Mouse (Mus musculus): ENCODE measurements around the gene Arfgef2.

The Arfgef2 gene

DNA sequence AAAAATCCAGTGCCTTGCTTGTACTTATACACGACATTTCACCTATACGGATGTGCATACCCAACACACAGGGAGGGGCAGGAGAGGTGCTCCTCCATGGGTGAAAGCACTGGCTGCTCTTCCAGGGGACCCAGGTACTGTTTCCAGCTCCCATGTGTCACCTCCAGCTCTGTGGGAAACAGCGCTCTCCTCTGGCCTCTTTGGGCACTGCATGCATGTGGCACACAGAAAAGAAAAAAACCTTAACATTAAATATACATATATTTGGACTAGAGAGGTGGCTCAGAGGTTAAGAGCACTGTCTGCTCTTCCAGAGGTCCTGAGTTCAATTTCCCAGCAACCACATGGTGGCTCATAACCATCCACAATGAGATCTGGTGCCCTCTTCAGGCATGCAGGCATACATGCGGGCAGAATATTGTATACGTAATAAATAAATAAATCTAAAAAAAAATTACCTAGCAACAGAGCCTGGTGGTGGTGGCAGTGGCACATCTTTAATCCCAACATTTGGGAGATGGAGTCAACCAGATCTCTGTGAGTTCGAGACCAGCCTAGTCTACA, 98.4 kb downstream of the Arfgef2 start:
- in situ Hi-C loops (cut with MboI, MseI) = loop anchor here in 1 of 2 experiments (10.0 to 25.0 kb wide), 2 partner anchors 1031 to 1308 kb away; partner anchors contain the start of genes Adnp and Ptpn1

- in situ Hi-C loops (cut with MboI, MseI) = loop anchor here in 1 of 2 experiments (10.0 to 25.0 kb wide), 2 partner anchors 1029 to 1306 kb away; partner anchors contain the start of genes Adnp and Ptpn1
Observed at GRCm38 (mm10) chr2:166905711-166906522, 100.5 kb downstream of the Arfgef2 start, which contains the start of gene Cse1l. TSS of gene Cse1l (plus strand) at chr2:166906040.

GRCm38 (mm10) chr2:166906523-166907182, 101.3 kb downstream of the Arfgef2 start:
- in situ Hi-C loops (cut with MboI, MseI) = loop anchor here in 1 of 2 experiments (10.0 to 25.0 kb wide), 2 partner anchors 1028 to 1306 kb away; partner anchors contain the start of genes Adnp and Ptpn1

DNA sequence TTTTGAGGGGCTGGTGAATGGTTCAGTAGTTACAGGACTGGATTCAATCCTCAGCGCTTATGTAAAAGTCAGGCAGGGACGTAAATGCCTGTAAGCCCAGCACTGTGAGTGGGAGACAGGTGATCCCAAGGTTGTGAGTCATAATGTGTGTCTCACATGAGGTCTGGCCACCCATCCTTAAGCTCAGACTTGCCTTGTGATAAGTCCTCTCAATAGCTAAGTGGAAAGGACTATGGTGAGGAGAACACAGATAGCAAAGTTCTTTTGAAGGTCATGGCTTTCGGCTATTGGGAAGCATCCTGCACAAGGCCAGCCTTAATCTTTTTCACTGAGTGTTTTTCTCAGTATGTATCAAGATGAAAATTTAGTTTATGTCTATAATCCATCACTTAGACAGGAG, 104.3 kb downstream of the Arfgef2 start:
- in situ Hi-C loops (cut with MboI, MseI) = loop anchor here in 1 of 2 experiments (10.0 to 25.0 kb wide), 2 partner anchors 1025 to 1303 kb away; partner anchors contain the start of genes Adnp and Ptpn1

DNA sequence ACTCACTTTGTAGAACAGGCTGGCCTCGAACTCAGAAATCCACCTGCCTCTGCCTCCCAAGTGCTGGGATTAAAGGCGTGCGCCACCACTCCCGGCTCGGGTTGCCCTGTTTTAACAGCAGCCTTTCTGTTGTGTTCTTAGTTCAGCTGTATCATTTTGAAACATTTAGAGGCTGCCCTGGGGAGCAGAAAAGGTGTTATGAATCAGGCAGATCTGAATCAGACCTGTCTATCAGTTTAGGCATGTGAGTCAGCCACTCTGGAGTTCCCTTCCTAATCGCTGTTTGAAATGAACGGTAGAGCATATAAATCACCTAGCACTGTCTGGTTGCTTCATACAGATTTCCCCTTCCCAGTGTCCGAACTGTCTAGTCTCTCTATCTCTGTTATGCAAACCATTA, 105.1 kb downstream of the Arfgef2 start:
- in situ Hi-C loops (cut with MboI, MseI) = loop anchor here in 1 of 2 experiments (25.0 kb wide), 1 partner anchor 1302 kb away; the partner anchor contains the start of gene Adnp

DNA sequence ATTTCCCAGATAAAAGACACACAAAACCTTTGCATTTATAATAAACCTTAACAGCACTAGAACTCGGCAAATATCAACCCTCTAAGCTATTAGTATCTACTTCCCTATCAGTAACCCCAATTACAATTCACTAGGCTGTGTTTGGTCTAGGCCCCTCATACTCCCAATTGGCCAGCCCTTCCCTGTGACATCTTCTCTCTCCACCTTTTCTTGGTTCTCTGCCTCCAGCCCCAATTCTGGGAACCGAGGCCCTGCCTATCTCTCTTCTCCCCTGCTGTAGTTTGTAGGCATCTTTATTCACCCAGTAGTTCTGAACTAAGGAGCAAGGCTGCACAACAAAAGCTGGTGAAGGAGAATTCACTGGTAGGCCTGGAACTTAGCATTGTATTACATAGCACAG, 118.6 kb downstream of the Arfgef2 start:
- in situ Hi-C loops (cut with MboI, MseI) = loop anchor here in 1 of 2 experiments (25.0 kb wide), 1 partner anchor 1288 kb away; the partner anchor contains the start of gene Adnp

GRCm38 (mm10) chr2:166933943-166934342, 128.6 kb downstream of the Arfgef2 start:
- in situ Hi-C loops (cut with MboI, MseI) = no loop called here

GRCm38 (mm10) chr2:166934416-166934815, 129.0 kb downstream of the Arfgef2 start:
- in situ Hi-C loops (cut with MboI, MseI) = no loop called here

DNA sequence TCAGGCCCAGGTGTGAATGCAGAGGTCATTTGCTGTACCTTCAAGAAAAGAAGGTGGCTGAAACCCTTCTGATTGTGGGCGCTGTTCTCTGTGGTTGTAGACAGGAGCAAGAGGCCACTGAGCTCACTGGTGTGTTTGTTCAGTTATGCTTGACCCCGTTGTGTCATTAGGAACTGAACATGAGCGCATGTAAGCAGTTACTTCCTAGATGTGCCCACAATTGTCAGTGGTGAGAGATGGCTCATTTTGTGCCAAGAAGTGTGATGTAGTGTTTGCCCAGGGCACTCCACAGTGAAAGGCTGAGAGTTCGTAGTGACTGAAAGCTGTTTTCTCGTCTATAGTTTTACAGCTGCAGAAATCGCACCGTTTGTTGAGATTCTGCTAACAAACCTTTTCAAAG, 130.2 kb downstream of the Arfgef2 start:
- in situ Hi-C loops (cut with MboI, MseI) = no loop called here

DNA sequence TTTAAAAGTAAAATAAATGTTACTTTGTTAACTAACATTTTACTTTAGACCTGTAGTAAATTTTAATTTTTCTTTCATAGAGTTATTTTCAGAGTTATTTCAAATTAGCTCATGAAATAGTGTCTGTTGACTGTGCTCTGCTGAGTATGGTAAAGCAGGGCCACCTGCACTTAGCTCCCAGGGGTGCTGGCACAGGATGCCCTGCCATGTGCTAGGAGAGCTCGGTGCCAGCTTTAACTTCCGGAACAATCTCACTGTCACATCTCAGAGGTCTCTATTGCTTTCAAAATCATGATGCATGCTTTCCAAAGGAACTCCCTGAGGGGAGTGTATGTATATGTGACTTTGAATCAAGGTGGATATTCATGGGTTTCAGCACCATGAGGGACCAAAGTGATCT, 130.8 kb downstream of the Arfgef2 start:
- in situ Hi-C loops (cut with MboI, MseI) = no loop called here

DNA sequence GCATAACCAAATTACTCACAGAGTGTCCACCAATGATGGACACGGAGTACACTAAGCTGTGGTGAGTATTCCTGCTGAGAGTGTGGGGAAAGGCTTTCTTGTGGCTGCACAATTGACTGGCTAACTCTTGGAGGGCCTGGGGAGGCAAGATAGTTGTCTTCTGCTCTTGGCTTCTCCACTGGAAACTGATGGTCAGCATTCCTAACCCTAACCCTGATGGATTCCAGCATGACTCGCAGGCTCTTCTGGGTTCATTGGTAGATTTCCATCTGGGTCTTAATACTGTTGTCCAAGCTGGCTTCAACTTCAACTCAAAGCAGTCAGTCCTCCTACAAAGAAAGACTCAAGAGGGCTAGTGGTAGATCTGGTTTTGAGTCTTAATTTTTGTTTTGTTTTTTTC, 137.8 kb downstream of the Arfgef2 start:
- in situ Hi-C loops (cut with MboI, MseI) = no loop called here

DNA sequence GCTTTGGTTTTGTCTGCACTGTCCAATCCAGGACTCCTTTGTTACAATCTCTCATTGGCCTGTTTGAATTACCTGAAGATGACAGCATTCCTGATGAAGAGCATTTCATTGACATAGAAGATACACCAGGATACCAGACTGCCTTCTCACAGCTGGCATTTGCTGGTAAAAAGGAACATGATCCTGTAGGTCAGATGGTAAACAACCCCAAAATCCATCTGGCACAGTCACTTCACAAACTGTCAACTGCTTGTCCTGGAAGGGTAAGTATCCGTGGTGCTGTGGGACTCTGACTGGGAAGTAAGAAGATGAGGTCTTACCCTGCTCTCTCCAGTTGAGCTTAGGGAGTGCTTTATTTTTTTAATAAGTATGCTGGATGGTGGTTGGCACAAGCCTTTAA, 139.0 kb downstream of the Arfgef2 start:
- in situ Hi-C loops (cut with MboI, MseI) = no loop called here

GRCm38 (mm10) chr2:166945456-166945855, 140.1 kb downstream of the Arfgef2 start:
- in situ Hi-C loops (cut with MboI, MseI) = no loop called here

All from T-helper 17 cell (primary cell).